Mouse (Mus musculus): ENCODE measurements around the gene S100pbp.

The S100pbp gene

GRCm38 (mm10) chr4:129189542-129190519 lies at the start of gene S100pbp, which contains the start of gene Yars:
S100pbp (minus strand) TSS chr4:129189727.
Yars (plus strand) TSS chr4:129189760.
- DNase-seq (ENCODE audit: low spot score in 2 of 2): peak; percentile 96 to 97

GRCm38 (mm10) chr4:129239075-129239474 lies 49.5 kb upstream of the S100pbp start:
- peak; percentile 64 to 71 for DNase-seq (ENCODE audit: low spot score in 2 of 2)

GRCm38 (mm10) chr4:129238579-129239016 lies 49.1 kb upstream of the S100pbp start:
- no peak for DNase-seq (ENCODE audit: low spot score in 2 of 2)

GRCm38 (mm10) chr4:129237843-129238441 lies 48.4 kb upstream of the S100pbp start:
- DNase-seq (ENCODE audit: low spot score in 2 of 2): no peak

- no peak for DNase-seq (ENCODE audit: low spot score in 2 of 2)
Observed at GRCm38 (mm10) chr4:129236236-129236813, 46.8 kb upstream of the S100pbp start.

GRCm38 (mm10) chr4:129235147-129235546 lies 45.6 kb upstream of the S100pbp start:
- no peak for DNase-seq (ENCODE audit: low spot score in 2 of 2)

GRCm38 (mm10) chr4:129234488-129234887 lies 45.0 kb upstream of the S100pbp start:
- no peak for DNase-seq (ENCODE audit: low spot score in 2 of 2)

- DNase-seq (ENCODE audit: low spot score in 2 of 2): no peak
Observed at GRCm38 (mm10) chr4:129232561-129233360, 43.2 kb upstream of the S100pbp start.

GRCm38 (mm10) chr4:129231594-129232450 lies 42.3 kb upstream of the S100pbp start:
- DNase-seq (ENCODE audit: low spot score in 2 of 2): no peak

- DNase-seq (ENCODE audit: low spot score in 2 of 2): no peak
Observed at GRCm38 (mm10) chr4:129230926-129231325, 41.4 kb upstream of the S100pbp start.

- no peak for DNase-seq (ENCODE audit: low spot score in 2 of 2)
Observed at GRCm38 (mm10) chr4:129227985-129228381, 38.5 kb upstream of the S100pbp start.

GRCm38 (mm10) chr4:129227170-129227984 lies 37.9 kb upstream of the S100pbp start:
- DNase-seq (ENCODE audit: low spot score in 2 of 2): no peak

- no peak for DNase-seq (ENCODE audit: low spot score in 2 of 2)
Observed at GRCm38 (mm10) chr4:129226441-129226963, 37.0 kb upstream of the S100pbp start.

GRCm38 (mm10) chr4:129225315-129225714 lies 35.8 kb upstream of the S100pbp start:
- no peak for DNase-seq (ENCODE audit: low spot score in 2 of 2)

GRCm38 (mm10) chr4:129223421-129224281 lies 34.1 kb upstream of the S100pbp start:
- no peak for DNase-seq (ENCODE audit: low spot score in 2 of 2)

GRCm38 (mm10) chr4:129222019-129222925 lies 32.7 kb upstream of the S100pbp start:
- DNase-seq (ENCODE audit: low spot score in 2 of 2): no peak

All from frontal cortex, postnatal 10 days (tissue).